Mouse (Mus musculus): ENCODE measurements at regions not wholly inside any gene's neighbourhood (a gene's known extent, or its start where the extent isn't known, plus 50 kb on each side); places are given as distances from the start of the nearest gene placed in this dataset.

GRCm38 (mm10) chr16:25042669-25043440 lies 243.8 kb upstream of the Tprg start:
- DNase-seq (ENCODE audit: low read depth, low spot score), result no peak

GRCm38 (mm10) chr16:25044637-25045036 lies 242.0 kb upstream of the Tprg start:
- DNase-seq (ENCODE audit: low read depth, low spot score), result no peak

GRCm38 (mm10) chr16:25047726-25048125 lies 238.9 kb upstream of the Tprg start:
- no peak for DNase-seq (ENCODE audit: low read depth, low spot score)

- DNase-seq (ENCODE audit: low read depth, low spot score), result no peak
These were observed 236.6 kb upstream of the Tprg start for GRCm38 (mm10) chr16:25049928-25050510.

GRCm38 (mm10) chr16:25051044-25051443 lies 235.6 kb upstream of the Tprg start:
- no peak for DNase-seq (ENCODE audit: low read depth, low spot score)

GRCm38 (mm10) chr16:25052428-25052827 lies 234.2 kb upstream of the Tprg start:
- no peak for DNase-seq (ENCODE audit: low read depth, low spot score)

GRCm38 (mm10) chr16:25052917-25053343 lies 233.7 kb upstream of the Tprg start:
- no peak for DNase-seq (ENCODE audit: low read depth, low spot score)

- no peak for DNase-seq (ENCODE audit: low read depth, low spot score)
These were observed 232.3 kb upstream of the Tprg start for GRCm38 (mm10) chr16:25054304-25054703.

GRCm38 (mm10) chr16:25055376-25055775 lies 231.2 kb upstream of the Tprg start:
- no peak for DNase-seq (ENCODE audit: low read depth, low spot score)

- no peak for DNase-seq (ENCODE audit: low read depth, low spot score)
These were observed 228.4 kb upstream of the Tprg start for GRCm38 (mm10) chr16:25058051-25058747.

- DNase-seq (ENCODE audit: low read depth, low spot score), result no peak
These were observed 227.7 kb upstream of the Tprg start for GRCm38 (mm10) chr16:25058812-25059501.

- DNase-seq (ENCODE audit: low read depth, low spot score), result no peak
These were observed 227.1 kb upstream of the Tprg start for GRCm38 (mm10) chr16:25059504-25059992.

- no peak for DNase-seq (ENCODE audit: low read depth, low spot score)
These were observed 226.4 kb upstream of the Tprg start for GRCm38 (mm10) chr16:25060266-25060665.

- DNase-seq (ENCODE audit: low read depth, low spot score), result no peak
These were observed 225.0 kb upstream of the Tprg start for GRCm38 (mm10) chr16:25061631-25062030.

GRCm38 (mm10) chr16:25063981-25064380 lies 222.6 kb upstream of the Tprg start:
- no peak for DNase-seq (ENCODE audit: low read depth, low spot score)

- peak; percentile 3 for DNase-seq (ENCODE audit: low read depth, low spot score)
These were observed 222.1 kb upstream of the Tprg start for GRCm38 (mm10) chr16:25064538-25064937.

- DNase-seq (ENCODE audit: low read depth, low spot score), result no peak
These were observed 219.8 kb upstream of the Tprg start for GRCm38 (mm10) chr16:25066822-25067221.

- DNase-seq (ENCODE audit: low read depth, low spot score), result no peak
These were observed 219.1 kb upstream of the Tprg start for GRCm38 (mm10) chr16:25067276-25068249.

- DNase-seq (ENCODE audit: low read depth, low spot score), result no peak
These were observed 205.8 kb upstream of the Tprg start for GRCm38 (mm10) chr16:25080811-25081210.

- DNase-seq (ENCODE audit: low read depth, low spot score), result no peak
These were observed 202.9 kb upstream of the Tprg start for GRCm38 (mm10) chr16:25083729-25084128.
